Mouse (Mus musculus) liver, embryonic 14.5 days (tissue): ENCODE results near the gene Ank.

Experiments
- CTCF ChIP-seq: IDR thresholded peaks from 2 replicates; pipeline ENCODE4 v1.5.1; 2016; ENCODE audit warnings: antibody characterized with exemption, low read depth, control low read depth
- EP300 ChIP-seq: IDR thresholded peaks from 2 replicates; pipeline ENCODE4 v1.6.1; 2016; ENCODE audit warnings: antibody characterized with exemption, low read depth

- no peak for TF ChIP-seq CTCF
- no peak for TF ChIP-seq EP300
These were observed 126.3 kb downstream of the Ank start for GRCm38 (mm10) chr15:27592620-27593320.
